Mouse (Mus musculus) erythroblast, adult 5-6 weeks (primary cell): ENCODE results near the gene Gm28308. TPM values are rescaled to one million over a fixed set of nuclear protein-coding genes. Genes with fewer than 3 reads are reported as not detected.

Experiments
- ATAC-seq: replicated peaks from 2 replicates; pipeline ENCODE4 v1.8.0; 2016; ENCODE audit warnings: moderate number of reproducible peaks, mild to moderate bottlenecking, moderate TSS enrichment, inconsistent platforms; ENCODE audit not compliant: poor library complexity, low FRiP score, severe bottlenecking
- total RNA-seq, 2 experiments: library from RNA; stranded (forward) in 1 of 2; stranded (reverse) in 1 of 2; fragments of 150-400 nt in 1 of 2; fragments of 200-764, 138-1000 nt in 1 of 2; gene quantifications; 2 replicates each; pipeline versions ENCODE4 v1.2.3 to v1.2.4; 2015 to 2017; ENCODE audit warnings: low replicate concordance in 2 of 2

Gene Gm28308
- total RNA-seq, 2 experiments from 2014 or later: not detected

GRCm38 (mm10) chr6:52175864-52176263, 37.3 kb downstream of the Gm28308 start:
- ATAC-seq: no peak

- ATAC-seq: no peak
These were observed 38.0 kb downstream of the Gm28308 start for GRCm38 (mm10) chr6:52174968-52175751.

GRCm38 (mm10) chr6:52173648-52174047, 39.5 kb downstream of the Gm28308 start:
- no peak for ATAC-seq

GRCm38 (mm10) chr6:52172501-52172900, 40.6 kb downstream of the Gm28308 start:
- ATAC-seq: no peak

GRCm38 (mm10) chr6:52171938-52172337, 41.2 kb downstream of the Gm28308 start:
- ATAC-seq: no peak

GRCm38 (mm10) chr6:52171331-52171730, 41.8 kb downstream of the Gm28308 start:
- ATAC-seq: no peak

- no peak for ATAC-seq
These were observed 42.3 kb downstream of the Gm28308 start for GRCm38 (mm10) chr6:52170898-52171223.

- ATAC-seq: no peak
These were observed 42.8 kb downstream of the Gm28308 start for GRCm38 (mm10) chr6:52170166-52170897.

GRCm38 (mm10) chr6:52169499-52170165, 43.5 kb downstream of the Gm28308 start:
- no peak for ATAC-seq

- ATAC-seq: no peak
These were observed 44.7 kb downstream of the Gm28308 start for GRCm38 (mm10) chr6:52168191-52169055.

- no peak for ATAC-seq
These were observed 45.4 kb downstream of the Gm28308 start for GRCm38 (mm10) chr6:52167736-52168161.

GRCm38 (mm10) chr6:52167176-52167575, 46.0 kb downstream of the Gm28308 start:
- ATAC-seq: no peak

- no peak for ATAC-seq
These were observed 46.6 kb downstream of the Gm28308 start for GRCm38 (mm10) chr6:52166431-52167077.

GRCm38 (mm10) chr6:52165441-52166370, 47.4 kb downstream of the Gm28308 start:
- no peak for ATAC-seq

- ATAC-seq: no peak
These were observed 48.3 kb downstream of the Gm28308 start, which contains the start of gene Hoxa2 for GRCm38 (mm10) chr6:52164626-52165440. TSS of gene Hoxa2 (minus strand) at chr6:52164831.

GRCm38 (mm10) chr6:52164051-52164625, 49.0 kb downstream of the Gm28308 start:
- ATAC-seq: no peak
